15 mouse cellular contexts compared by ENCODE assay signal in genomic region chr12:89722462-89722861, GRCm38 (mm10).
DNase-seq lines count a peak whose midpoint lies in the region; TF ChIP-seq lines count a peak whose summit lies in the region.
"Had no signal": no experiment of that assay in that cellular context is flagged by ENCODE, and none has a peak within 500 bp of the region (broad histone marks: within the 10 kb centered on the region; RNA-seq: fewer than 3 reads in every experiment).

No protein-coding gene starts in this region.

- intact Hi-C loops in left cerebral cortex, postnatal 14 days (cut with DNase I): no loop called here

- no peak overlapping the region for H3K27ac ChIP-seq in cerebellum, adult 2 months (ENCODE audit: insufficient read depth, low read length)
- no peak overlapping the region for H3K27ac ChIP-seq in thymus, adult 2 months (ENCODE audit: control insufficient read depth, insufficient read depth, low read length)
- H3K27ac ChIP-seq: embryonic facial prominence, embryonic 13.5 days; gastrocnemius, adult 2 months; kidney, postnatal 0 days; limb, embryonic 12.5 days; midbrain, embryonic 15.5 days had no signal

- H3K36me3 ChIP-seq in thymus, adult 2 months (ENCODE audit: control insufficient read depth, insufficient read depth, low read length): no peaks in the 10 kb centered on the region
- H3K36me3 ChIP-seq: embryonic facial prominence, embryonic 13.5 days; limb, embryonic 12.5 days; midbrain, embryonic 15.5 days had no signal

- WGBS in cerebellum, adult 2 months: 30% methylated on average over 14 of the region's 14 CpGs
- 93% methylated on average over 14 of the region's 14 CpGs for WGBS in thymus, adult 2 months

- no peaks in the 10 kb centered on the region for H3K27me3 ChIP-seq in cerebellum, adult 2 months (ENCODE audit: control insufficient read depth, insufficient read depth, low read length)
- no peaks in the 10 kb centered on the region for H3K27me3 ChIP-seq in thymus, adult 2 months (ENCODE audit: control insufficient read depth, insufficient read depth, low read length)
- H3K27me3 ChIP-seq: embryonic facial prominence, embryonic 13.5 days; limb, embryonic 12.5 days; midbrain, embryonic 15.5 days had no signal

- TF ChIP-seq POLR2A in cerebellum, adult 2 months (IDR thresholded peaks at IDR 0.05; ENCODE audit: borderline replicate concordance, insufficient read depth, low read length): no peak
- TF ChIP-seq POLR2A in thymus, adult 2 months (IDR thresholded peaks at IDR 0.05; ENCODE audit: control insufficient read depth, extremely low read depth, insufficient read depth, low read length, poor library complexity): no peak

- TF ChIP-seq CTCF in cerebellum, adult 2 months (IDR thresholded peaks at IDR 0.05; ENCODE audit: borderline replicate concordance, insufficient read depth, low read depth, low read length): no peak
- no peak for TF ChIP-seq CTCF in thymus, adult 2 months (IDR thresholded peaks at IDR 0.05; ENCODE audit: borderline replicate concordance, control insufficient read depth, extremely low read depth, insufficient read depth, low read length, poor library complexity)

- peak; percentile 44 to 54 for DNase-seq in cerebellum, adult 2 months
- DNase-seq in cerebellum, adult 11 months: no peak
- DNase-seq in left cerebral cortex, adult 18-20 months (ENCODE audit: low spot score in 2 of 2): peak; percentile 35 to 60
- no peak for DNase-seq in left cerebral cortex, adult 11 months (ENCODE audit: low spot score)
- peak; percentile 34 to 78 for DNase-seq in left cerebral cortex, postnatal 14 days (ENCODE audit: low spot score in 2 of 2)
- DNase-seq in thymus, adult 2 months: no peak
- DNase-seq in ovary, postnatal 10 days (ENCODE audit: low spot score): no peak
- DNase-seq in thymus, postnatal 25 days: no peak
- DNase-seq: adrenal gland, adult 8-10 months; gastrocnemius, adult 2 months; lung, postnatal 4 days had no signal

- H3K4me1 ChIP-seq in cerebellum, adult 2 months (ENCODE audit: control insufficient read depth, insufficient read depth, low read length): no peaks in the 10 kb centered on the region
- no peaks in the 10 kb centered on the region for H3K4me1 ChIP-seq in thymus, adult 2 months (replicated peaks; ENCODE audit: control insufficient read depth, insufficient read depth, low read length)
- H3K4me1 ChIP-seq: embryonic facial prominence, embryonic 13.5 days; limb, embryonic 12.5 days; midbrain, embryonic 15.5 days had no signal

- peak overlapping the region; percentile 30 for H3K4me3 ChIP-seq in cerebellum, adult 2 months (replicated peaks; ENCODE audit: insufficient read depth, low read depth, low read length)
- no peak overlapping the region for H3K4me3 ChIP-seq in thymus, adult 2 months (ENCODE audit: control insufficient read depth, insufficient read depth, low read length)
- H3K4me3 ChIP-seq: embryonic facial prominence, embryonic 13.5 days; gastrocnemius, adult 2 months; limb, embryonic 12.5 days; midbrain, embryonic 15.5 days had no signal

Comparison
In these comparisons a context has a peak if more than half of its experiments do, and no peak if none do; other contexts are left out.
1. DNase-seq: peak in cerebellum, adult 2 months (2 of 2), left cerebral cortex, adult 18-20 months (2 of 2) and left cerebral cortex, postnatal 14 days (2 of 2); none in cerebellum, adult 11 months (single experiment), left cerebral cortex, adult 11 months (single experiment), thymus, adult 2 months (single experiment), ovary, postnatal 10 days (single experiment) and thymus, postnatal 25 days (single experiment).